Mouse (Mus musculus) limb, embryonic 11.5 days (tissue): ENCODE data around the gene Cux1. TPM values are rescaled to one million over a fixed set of nuclear protein-coding genes. Genes with fewer than 3 reads are reported as not detected.

Source experiments
- ATAC-seq: fragments of 200-750 bp; cut with Nextera tagmentation; 2 replicates; pipeline ENCODE4 v1.8.0; 2017; ENCODE audit warnings: low read depth; ENCODE audit not compliant: insufficient number of reproducible peaks, low FRiP score, low TSS enrichment
- DNase-seq: peaks from one replicate; pipeline ENCODE4 v3.0.0-alpha.2; 2015; ENCODE audit warnings: low spot score
- H3K27ac ChIP-seq: fragments of 300-500 bp; sonication (generic); replicated peaks from 2 replicates; pipeline ENCODE4 v1.5.1; 2014; ENCODE audit warnings: low read depth, mild to moderate bottlenecking, low read length
- H3K27me3 ChIP-seq: fragments of 300-500 bp; sonication (generic); 2 replicates; pipeline ENCODE4 v1.6.1; 2014; ENCODE audit warnings: mild to moderate bottlenecking, low read length, mixed read lengths; ENCODE audit not compliant: control insufficient read depth, insufficient read depth
- H3K36me3 ChIP-seq: fragments of 300-500 bp; sonication (generic); 2 replicates; pipeline ENCODE4 v1.6.1; 2014; ENCODE audit warnings: mild to moderate bottlenecking, low read length, moderate library complexity, mixed read lengths; ENCODE audit not compliant: control insufficient read depth, insufficient read depth
- H3K4me1 ChIP-seq: fragments of 300-500 bp; sonication (generic); 2 replicates; pipeline ENCODE4 v1.6.1; 2014; ENCODE audit warnings: low read length, mixed read lengths; ENCODE audit not compliant: control insufficient read depth, insufficient read depth
- H3K4me2 ChIP-seq: fragments of 300-500 bp; sonication (generic); 2 replicates; pipeline ENCODE4 v1.6.1; 2014; ENCODE audit warnings: low read depth, mild to moderate bottlenecking, moderate library complexity; ENCODE audit not compliant: severe bottlenecking
- H3K4me3 ChIP-seq: fragments of 300-500 bp; sonication (generic); 2 replicates; pipeline ENCODE4 v1.5.1; 2014; ENCODE audit warnings: low read depth, low read length
- H3K9ac ChIP-seq: fragments of 300-500 bp; sonication (generic); 2 replicates; pipeline ENCODE4 v1.6.1; 2014; ENCODE audit warnings: mild to moderate bottlenecking, low read length
- H3K9me3 ChIP-seq: fragments of 300-500 bp; sonication (generic); 2 replicates; pipeline ENCODE4 v1.6.1; 2016; ENCODE audit warnings: low read length; ENCODE audit not compliant: control insufficient read depth
- WGBS: fragments of 180-500 bp; shearing (Covaris S2); extraction: QIAGEN DNeasy Blood & Tissue Kit; methylation state at CpG from one replicate; pipeline ENCODE4 v1.1.7; 2014; 5-methylcytosine and 5-hydroxymethylcytosine counted together
- polyA plus RNA-seq: library from polyadenylated mRNA; unstranded; fragments of >200 nt; fragmentation: Nextera tagmentation; extraction: Ambion mirVana; gene quantifications from 2 replicates; pipeline ENCODE4 v1.2.1, GENCODE M21; 2014

Gene Cux1
- polyA plus RNA-seq, 1 experiment from 2014 or later: 65.6 TPM

GRCm38 (mm10) chr5:136362021-136362420 lies 205.3 kb downstream of the Cux1 start:
- H3K4me2 ChIP-seq: no peak overlapping the region
- H3K4me3 ChIP-seq: no peak overlapping the region
- no peak overlapping the region for H3K27ac ChIP-seq
- DNase-seq (no peak), ATAC-seq (no peak)
- H3K27me3 ChIP-seq: no peaks in the 10 kb centered on the region
- H3K4me1 ChIP-seq: no peaks in the 10 kb centered on the region
- H3K36me3 ChIP-seq: peaks cover 2% of the 10 kb centered on the region; the same call in 1 of the 2 replicates
- H3K9me3 ChIP-seq: no peaks in the 10 kb centered on the region
- WGBS: 95% methylated on average over 5 of the region's 5 CpGs
- H3K9ac ChIP-seq: no peak overlapping the region

GRCm38 (mm10) chr5:136357227-136357626 lies 210.1 kb downstream of the Cux1 start:
- WGBS: 64% methylated on average over 2 of the region's 2 CpGs
- Histone ChIP-seq H3K4me1 (no peaks in the 10 kb centered on the region), H3K4me2 (no peak overlapping the region), H3K36me3 (peaks cover 6% of the 10 kb centered on the region), H3K9ac (no peak overlapping the region), H3K9me3 (no peaks in the 10 kb centered on the region), H3K4me3 (no peak overlapping the region), H3K27me3 (no peaks in the 10 kb centered on the region), H3K27ac (no peak overlapping the region)
- DNase-seq (no peak), ATAC-seq (no peak)

- Histone ChIP-seq H3K4me1 (no peaks in the 10 kb centered on the region), H3K27me3 (no peaks in the 10 kb centered on the region), H3K9ac (no peak overlapping the region), H3K27ac (no peak overlapping the region), H3K9me3 (no peaks in the 10 kb centered on the region), H3K4me3 (no peak overlapping the region), H3K4me2 (no peak overlapping the region), H3K36me3 (peaks cover 3% of the 10 kb centered on the region)
- 86% methylated on average over 3 of the region's 3 CpGs for WGBS
- DNase-seq (no peak), ATAC-seq (no peak)
These were observed 211.6 kb downstream of the Cux1 start for GRCm38 (mm10) chr5:136355583-136356126.

GRCm38 (mm10) chr5:136354729-136355128 lies 212.6 kb downstream of the Cux1 start:
- whole genome bisulfite sequencing: 93% methylated on average over 6 of the region's 6 CpGs
- Histone ChIP-seq H3K9me3 (no peaks in the 10 kb centered on the region), H3K4me2 (no peak overlapping the region), H3K27me3 (no peaks in the 10 kb centered on the region), H3K4me3 (no peak overlapping the region), H3K9ac (no peak overlapping the region), H3K27ac (no peak overlapping the region), H3K36me3 (peaks cover 3% of the 10 kb centered on the region), H3K4me1 (no peaks in the 10 kb centered on the region)
- DNase-seq (no peak), ATAC-seq (no peak)

GRCm38 (mm10) chr5:136353114-136353513 lies 214.2 kb downstream of the Cux1 start:
- 73% methylated on average over 8 of the region's 8 CpGs for WGBS
- ATAC-seq (no peak), DNase-seq (no peak)
- no peak overlapping the region for H3K9ac ChIP-seq
- no peaks in the 10 kb centered on the region for H3K9me3 ChIP-seq
- H3K36me3 ChIP-seq: peaks cover 3% of the 10 kb centered on the region; the same call in 1 of the 2 replicates
- H3K27me3 ChIP-seq: no peaks in the 10 kb centered on the region
- H3K4me3 ChIP-seq: no peak overlapping the region
- H3K27ac ChIP-seq: no peak overlapping the region
- H3K4me1 ChIP-seq: no peaks in the 10 kb centered on the region
- no peak overlapping the region for H3K4me2 ChIP-seq

GRCm38 (mm10) chr5:136343156-136343890 lies 224.0 kb downstream of the Cux1 start:
- H3K9me3 ChIP-seq: no peaks in the 10 kb centered on the region
- H3K27me3 ChIP-seq: no peaks in the 10 kb centered on the region
- no peak overlapping the region for H3K4me3 ChIP-seq
- H3K27ac ChIP-seq: no peak overlapping the region
- peaks cover 8% of the 10 kb centered on the region for H3K36me3 ChIP-seq
- ATAC-seq (no peak), DNase-seq (no peak)
- 92% methylated on average over 15 of the region's 15 CpGs for WGBS
- H3K9ac ChIP-seq: no peak overlapping the region
- H3K4me2 ChIP-seq: no peak overlapping the region
- no peaks in the 10 kb centered on the region for H3K4me1 ChIP-seq

- H3K27me3 ChIP-seq: no peaks in the 10 kb centered on the region
- H3K9me3 ChIP-seq: no peaks in the 10 kb centered on the region
- H3K4me2 ChIP-seq: no peak overlapping the region
- 90% methylated on average over 4 of the region's 4 CpGs for WGBS
- no peak overlapping the region for H3K27ac ChIP-seq
- H3K4me1 ChIP-seq: no peaks in the 10 kb centered on the region
- DNase-seq (no peak), ATAC-seq (no peak)
- H3K9ac ChIP-seq: no peak overlapping the region
- peaks cover 10% of the 10 kb centered on the region for H3K36me3 ChIP-seq
- H3K4me3 ChIP-seq: no peak overlapping the region
These were observed 230.3 kb downstream of the Cux1 start for GRCm38 (mm10) chr5:136336798-136337527.

- H3K4me2 ChIP-seq: no peak overlapping the region
- 90% methylated on average over 4 of the region's 4 CpGs for WGBS
- DNase-seq (no peak), ATAC-seq (no peak)
- no peaks in the 10 kb centered on the region for H3K4me1 ChIP-seq
- H3K27me3 ChIP-seq: no peaks in the 10 kb centered on the region
- no peaks in the 10 kb centered on the region for H3K9me3 ChIP-seq
- no peak overlapping the region for H3K27ac ChIP-seq
- no peak overlapping the region for H3K4me3 ChIP-seq
- peaks cover 10% of the 10 kb centered on the region for H3K36me3 ChIP-seq
- H3K9ac ChIP-seq: no peak overlapping the region
These were observed 231.6 kb downstream of the Cux1 start for GRCm38 (mm10) chr5:136335681-136336080.
